Mouse (Mus musculus) myocyte (in vitro differentiated cells): ENCODE results near the gene Pgbd1.
"Not testable (repeated sequence)": the region's sequence is repeated elsewhere in the genome, so short reads cannot be mapped to it uniquely, and the experiment has no call there.

Source experiments
- MYOG ChIP-seq, 3 experiments: IDR thresholded peaks; one replicate each; pipeline ENCODE4 v1.6.1; 2011; ENCODE audit warnings: control low read depth in 2 of 3, low read depth in 2 of 3, mild to moderate bottlenecking in 2 of 3; ENCODE audit not compliant: insufficient read length in 2 of 3, control insufficient read depth in 1 of 3, insufficient read depth in 1 of 3
- POLR2A ChIP-seq: IDR thresholded peaks from one replicate; pipeline ENCODE4 v1.6.1; 2011; ENCODE audit warnings: low read depth, mild to moderate bottlenecking, control low read depth, moderate library complexity; ENCODE audit not compliant: insufficient read length
- TCF12 ChIP-seq: IDR thresholded peaks from one replicate; pipeline ENCODE4 v1.6.1; 2011; ENCODE audit warnings: mild to moderate bottlenecking, control low read depth; ENCODE audit not compliant: poor library complexity, insufficient read depth, severe bottlenecking
- TCF3 ChIP-seq: IDR thresholded peaks from one replicate; pipeline ENCODE4 v1.6.1; 2011; ENCODE audit warnings: low read depth, control low read depth; ENCODE audit not compliant: insufficient read length

GRCm38 (mm10) chr13:21396048-21396447 lies 44.8 kb downstream of the Pgbd1 start:
- not testable (repeated sequence) for TF ChIP-seq POLR2A; TCF12; TCF3; MYOG (IDR thresholded peaks at IDR 0.05; ENCODE audit: control insufficient read depth in 1 of 3, insufficient read depth in 1 of 3, insufficient read length in 2 of 3, low read depth in 2 of 3)
